Mouse (Mus musculus): ENCODE measurements around the gene Kcnip1. TPM values are rescaled to one million over a fixed set of nuclear protein-coding genes. Genes with fewer than 3 reads are reported as not detected.

The Kcnip1 gene
- polyA plus RNA-seq, 1 experiment from 2014 or later: 9.0 TPM

DNA sequence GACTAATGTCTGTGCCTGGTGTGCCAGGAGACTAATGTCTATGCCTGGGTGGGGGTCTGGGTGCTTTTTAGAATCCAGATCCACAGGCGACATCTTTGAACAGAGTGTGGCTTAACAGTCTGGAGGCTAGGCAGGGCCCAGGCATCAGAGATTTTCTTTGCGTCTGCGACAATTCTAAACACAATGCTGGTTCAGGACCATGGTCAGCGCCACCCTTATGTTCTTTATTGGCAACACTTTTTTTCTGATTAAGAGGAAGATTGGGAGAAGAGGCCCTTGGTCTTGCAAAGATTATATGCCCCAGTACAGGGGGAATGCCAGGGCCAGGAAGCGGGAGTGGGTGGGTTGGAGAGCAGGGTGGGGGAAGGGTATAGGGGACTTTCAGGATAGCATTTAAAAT, 205.6 kb downstream of the Kcnip1 start:
- 30% methylated on average over 5 of the region's 5 CpGs for WGBS
- Histone ChIP-seq H3K27ac (ENCODE audit: low read depth, low read length) (no peak overlapping the region), H3K4me3 (ENCODE audit: low read depth, low read length) (no peak overlapping the region), H3K27me3 (ENCODE audit: control insufficient read depth, insufficient read depth, low read length) (no peaks in the 10 kb centered on the region), H3K9ac (ENCODE audit: low read length) (no peak overlapping the region), H3K36me3 (ENCODE audit: control insufficient read depth, insufficient read depth, low read length) (no peaks in the 10 kb centered on the region), H3K9me3 (ENCODE audit: control insufficient read depth, low read length) (no peaks in the 10 kb centered on the region), H3K4me1 (ENCODE audit: control insufficient read depth, insufficient read depth, low read length) (peaks cover 15% of the 10 kb centered on the region), H3K4me2 (no peak overlapping the region)
- ATAC-seq (ENCODE audit: low FRiP score) (no peak), DNase-seq (ENCODE audit: low spot score, missing footprints) (peak; percentile 94)

DNA sequence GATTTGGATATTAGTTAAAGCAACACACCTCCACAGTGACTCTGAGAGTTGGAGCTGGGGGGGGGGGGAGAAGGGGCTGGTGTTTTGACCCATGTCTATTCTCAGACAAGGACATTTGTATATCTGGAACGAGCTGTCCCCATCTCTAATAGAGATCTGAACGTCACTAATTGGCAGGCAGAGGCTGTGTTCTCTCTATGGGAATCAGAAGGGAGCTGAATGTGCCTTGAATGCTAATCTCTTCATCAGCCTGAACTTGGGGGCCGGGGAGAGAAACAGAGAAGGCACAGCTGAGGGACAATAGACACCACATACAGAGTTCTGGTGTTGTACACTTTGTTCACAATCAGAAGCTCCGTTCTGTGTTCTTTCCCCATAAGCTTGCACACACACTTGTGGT, 206.4 kb downstream of the Kcnip1 start:
- Histone ChIP-seq H3K4me3 (ENCODE audit: low read depth, low read length) (no peak overlapping the region), H3K4me1 (ENCODE audit: control insufficient read depth, insufficient read depth, low read length) (peaks cover 15% of the 10 kb centered on the region), H3K27me3 (ENCODE audit: control insufficient read depth, insufficient read depth, low read length) (no peaks in the 10 kb centered on the region), H3K9ac (ENCODE audit: low read length) (no peak overlapping the region), H3K9me3 (ENCODE audit: control insufficient read depth, low read length) (no peaks in the 10 kb centered on the region), H3K36me3 (ENCODE audit: control insufficient read depth, insufficient read depth, low read length) (no peaks in the 10 kb centered on the region), H3K27ac (ENCODE audit: low read depth, low read length) (no peak overlapping the region), H3K4me2 (no peak overlapping the region)
- WGBS: 45% methylated on average over 4 of the region's 4 CpGs
- DNase-seq (ENCODE audit: low spot score, missing footprints): no peak
- ATAC-seq (ENCODE audit: low FRiP score): peak; percentile 83; the same call in 1 of the 2 replicates

DNA sequence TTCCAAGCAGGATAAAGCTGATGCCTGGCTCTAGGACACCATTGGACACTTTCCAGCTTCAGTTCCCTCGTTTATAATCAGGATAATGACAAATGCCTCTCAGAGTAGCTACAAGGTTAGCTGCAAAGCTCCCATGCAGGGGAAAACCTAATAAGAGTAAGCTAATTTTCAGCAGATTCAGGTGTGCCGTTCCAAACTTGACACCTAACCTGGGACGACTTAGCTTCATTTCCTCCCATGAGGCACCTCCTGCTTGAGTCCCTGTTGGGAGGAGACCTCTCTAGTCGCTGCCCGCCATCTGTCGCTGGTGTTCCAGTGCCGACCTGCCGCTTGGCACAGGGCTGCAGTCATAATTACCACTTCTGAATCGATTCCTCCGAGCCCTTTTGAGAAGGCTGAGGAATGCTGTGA, 211.4 kb downstream of the Kcnip1 start:
- Histone ChIP-seq H3K9ac (ENCODE audit: low read length) (no peak overlapping the region), H3K4me3 (ENCODE audit: low read depth, low read length) (no peak overlapping the region), H3K4me1 (ENCODE audit: control insufficient read depth, insufficient read depth, low read length) (peaks cover 9% of the 10 kb centered on the region), H3K36me3 (ENCODE audit: control insufficient read depth, insufficient read depth, low read length) (no peaks in the 10 kb centered on the region), H3K27me3 (ENCODE audit: control insufficient read depth, insufficient read depth, low read length) (no peaks in the 10 kb centered on the region), H3K4me2 (no peak overlapping the region), H3K9me3 (ENCODE audit: control insufficient read depth, low read length) (no peaks in the 10 kb centered on the region), H3K27ac (ENCODE audit: low read depth, low read length) (no peak overlapping the region)
- WGBS: 66% methylated on average over 10 of the region's 10 CpGs
- DNase-seq (ENCODE audit: low spot score, missing footprints) (no peak), ATAC-seq (ENCODE audit: low FRiP score) (no peak)

- Histone ChIP-seq H3K36me3 (ENCODE audit: control insufficient read depth, insufficient read depth, low read length) (no peaks in the 10 kb centered on the region), H3K9ac (ENCODE audit: low read length) (no peak overlapping the region), H3K4me2 (no peak overlapping the region), H3K4me1 (ENCODE audit: control insufficient read depth, insufficient read depth, low read length) (no peaks in the 10 kb centered on the region; the same call in 1 of the 2 replicates), H3K27me3 (ENCODE audit: control insufficient read depth, insufficient read depth, low read length) (no peaks in the 10 kb centered on the region), H3K4me3 (ENCODE audit: low read depth, low read length) (no peak overlapping the region), H3K27ac (ENCODE audit: low read depth, low read length) (no peak overlapping the region), H3K9me3 (ENCODE audit: control insufficient read depth, low read length) (no peaks in the 10 kb centered on the region)
- WGBS: 80% methylated on average over 4 of the region's 4 CpGs
- DNase-seq (ENCODE audit: low spot score, missing footprints) (no peak), ATAC-seq (ENCODE audit: low FRiP score) (no peak)
Observed at GRCm38 (mm10) chr11:33780263-33780662, 212.7 kb downstream of the Kcnip1 start.

- WGBS: 59% methylated on average over 5 of the region's 5 CpGs
- H3K36me3 ChIP-seq (ENCODE audit: control insufficient read depth, insufficient read depth, low read length): no peaks in the 10 kb centered on the region
- H3K27me3 ChIP-seq (ENCODE audit: control insufficient read depth, insufficient read depth, low read length): no peaks in the 10 kb centered on the region
- no peaks in the 10 kb centered on the region for H3K9me3 ChIP-seq (ENCODE audit: control insufficient read depth, low read length)
- ATAC-seq (ENCODE audit: low FRiP score) (no peak), DNase-seq (ENCODE audit: low spot score, missing footprints) (no peak)
- H3K27ac ChIP-seq (ENCODE audit: low read depth, low read length): no peak overlapping the region; the same call in 1 of the 2 replicates
- no peak overlapping the region for H3K9ac ChIP-seq (ENCODE audit: low read length)
- H3K4me2 ChIP-seq: no peak overlapping the region
- H3K4me3 ChIP-seq (ENCODE audit: low read depth, low read length): no peak overlapping the region
- H3K4me1 ChIP-seq (ENCODE audit: control insufficient read depth, insufficient read depth, low read length): peaks cover 5% of the 10 kb centered on the region
Observed at GRCm38 (mm10) chr11:33772615-33773141, 220.3 kb downstream of the Kcnip1 start.

DNA sequence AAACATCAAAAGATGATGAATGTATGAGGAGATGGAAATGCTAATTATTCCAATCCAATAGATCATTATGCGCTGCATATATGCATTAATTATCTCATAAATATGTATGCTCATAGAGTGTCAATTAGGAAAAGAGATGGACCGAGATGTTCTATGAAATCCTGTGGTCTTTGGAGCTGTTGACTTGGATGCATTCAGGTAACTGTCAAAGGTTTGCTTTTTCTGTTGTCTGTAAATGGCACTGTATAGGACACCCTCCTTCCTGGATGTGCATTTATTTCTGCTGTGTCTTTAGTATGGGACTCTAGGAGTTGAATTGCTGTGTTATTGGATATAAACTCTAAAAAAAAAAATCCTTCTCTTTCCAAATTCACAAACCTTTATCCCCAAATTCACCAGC, 220.9 kb downstream of the Kcnip1 start:
- Histone ChIP-seq H3K27me3 (ENCODE audit: control insufficient read depth, insufficient read depth, low read length) (no peaks in the 10 kb centered on the region), H3K27ac (ENCODE audit: low read depth, low read length) (no peak overlapping the region), H3K4me3 (ENCODE audit: low read depth, low read length) (no peak overlapping the region), H3K4me1 (ENCODE audit: control insufficient read depth, insufficient read depth, low read length) (peaks cover 5% of the 10 kb centered on the region), H3K9ac (ENCODE audit: low read length) (no peak overlapping the region), H3K9me3 (ENCODE audit: control insufficient read depth, low read length) (no peaks in the 10 kb centered on the region), H3K36me3 (ENCODE audit: control insufficient read depth, insufficient read depth, low read length) (no peaks in the 10 kb centered on the region), H3K4me2 (no peak overlapping the region)
- DNase-seq (ENCODE audit: low spot score, missing footprints): no peak
- WGBS: 85% methylated on average over 2 of the region's 2 CpGs
- no peak for ATAC-seq (ENCODE audit: low FRiP score)

- Histone ChIP-seq H3K4me1 (ENCODE audit: control insufficient read depth, insufficient read depth, low read length) (no peaks in the 10 kb centered on the region; the same call in 1 of the 2 replicates), H3K4me3 (ENCODE audit: low read depth, low read length) (no peak overlapping the region), H3K27me3 (ENCODE audit: control insufficient read depth, insufficient read depth, low read length) (no peaks in the 10 kb centered on the region), H3K27ac (ENCODE audit: low read depth, low read length) (no peak overlapping the region), H3K36me3 (ENCODE audit: control insufficient read depth, insufficient read depth, low read length) (no peaks in the 10 kb centered on the region), H3K4me2 (no peak overlapping the region), H3K9me3 (ENCODE audit: control insufficient read depth, low read length) (no peaks in the 10 kb centered on the region), H3K9ac (ENCODE audit: low read length) (no peak overlapping the region)
- ATAC-seq (ENCODE audit: low FRiP score) (no peak), DNase-seq (ENCODE audit: low spot score, missing footprints) (peak; percentile 67)
- WGBS: 81% methylated on average over 9 of the region's 9 CpGs
Observed at GRCm38 (mm10) chr11:33766976-33767938, 225.7 kb downstream of the Kcnip1 start.

- no peak overlapping the region for H3K4me2 ChIP-seq
- ATAC-seq (ENCODE audit: low FRiP score) (no peak), DNase-seq (ENCODE audit: low spot score, missing footprints) (no peak)
- H3K27ac ChIP-seq (ENCODE audit: low read depth, low read length): no peak overlapping the region
- peaks cover 3% of the 10 kb centered on the region; the same call in 1 of the 2 replicates for H3K4me1 ChIP-seq (ENCODE audit: control insufficient read depth, insufficient read depth, low read length)
- 70% methylated on average over 16 of the region's 16 CpGs for WGBS
- no peaks in the 10 kb centered on the region for H3K27me3 ChIP-seq (ENCODE audit: control insufficient read depth, insufficient read depth, low read length)
- no peaks in the 10 kb centered on the region for H3K9me3 ChIP-seq (ENCODE audit: control insufficient read depth, low read length)
- H3K4me3 ChIP-seq (ENCODE audit: low read depth, low read length): no peak overlapping the region
- no peaks in the 10 kb centered on the region for H3K36me3 ChIP-seq (ENCODE audit: control insufficient read depth, insufficient read depth, low read length)
- H3K9ac ChIP-seq (ENCODE audit: low read length): no peak overlapping the region
Observed at GRCm38 (mm10) chr11:33761201-33761755, 231.7 kb downstream of the Kcnip1 start.

DNA sequence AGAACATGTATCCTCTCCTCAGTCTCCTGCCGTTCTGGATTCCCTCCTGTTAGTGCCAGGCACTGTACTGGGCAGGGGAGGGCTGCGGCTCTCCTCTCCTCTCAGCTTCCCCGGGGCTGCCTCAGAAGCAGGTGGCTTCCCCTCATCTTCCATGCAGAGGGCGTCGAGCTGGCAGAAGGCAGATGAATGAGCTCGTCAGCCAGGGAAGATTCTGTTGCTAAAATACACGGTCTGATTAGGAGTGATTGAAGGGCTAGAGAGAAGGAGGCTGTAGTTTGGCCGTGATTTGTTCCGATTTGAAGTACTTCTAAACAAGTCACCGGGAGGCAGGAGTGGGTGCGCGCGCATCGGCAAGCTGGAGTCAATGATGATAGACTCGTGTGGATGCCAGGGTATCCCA, 236.3 kb downstream of the Kcnip1 start:
- 80% methylated on average over 15 of the region's 15 CpGs for WGBS
- H3K27me3 ChIP-seq (ENCODE audit: control insufficient read depth, insufficient read depth, low read length): no peaks in the 10 kb centered on the region
- no peak overlapping the region for H3K4me2 ChIP-seq
- ATAC-seq (ENCODE audit: low FRiP score): no peak
- no peaks in the 10 kb centered on the region for H3K9me3 ChIP-seq (ENCODE audit: control insufficient read depth, low read length)
- no peaks in the 10 kb centered on the region for H3K36me3 ChIP-seq (ENCODE audit: control insufficient read depth, insufficient read depth, low read length)
- DNase-seq (ENCODE audit: low spot score, missing footprints): no peak
- no peaks in the 10 kb centered on the region; the same call in 1 of the 2 replicates for H3K4me1 ChIP-seq (ENCODE audit: control insufficient read depth, insufficient read depth, low read length)
- no peak overlapping the region for H3K27ac ChIP-seq (ENCODE audit: low read depth, low read length)
- no peak overlapping the region for H3K9ac ChIP-seq (ENCODE audit: low read length)
- no peak overlapping the region for H3K4me3 ChIP-seq (ENCODE audit: low read depth, low read length)

Measured in midbrain, embryonic 11.5 days (tissue).